Mouse (Mus musculus) cerebellum, postnatal 14 days (tissue): ENCODE measurements at regions not wholly inside any gene's neighbourhood (a gene's known extent, or its start where the extent isn't known, plus 50 kb on each side); places are given as distances from the start of the nearest gene placed in this dataset.
"Not testable (repeated sequence)": the region's sequence is repeated elsewhere in the genome, so short reads cannot be mapped to it uniquely, and the experiment has no call there.

Source experiments
- DNase-seq, 2 experiments: peaks; one replicate each; pipeline ENCODE4 v3.0.0; 2021; ENCODE audit warnings: mixed read lengths in 2 of 2

GRCm38 (mm10) chr16:31553361-31554146 lies 109.7 kb upstream of the Dlg1 start:
- no peak for DNase-seq

GRCm38 (mm10) chr16:31560426-31560825 lies 102.8 kb upstream of the Dlg1 start:
- no peak for DNase-seq

GRCm38 (mm10) chr16:31564926-31565325 lies 98.3 kb upstream of the Dlg1 start:
- DNase-seq: peak in 1 of 2 experiments; percentile 69

- no peak for DNase-seq
These were observed 94.9 kb upstream of the Dlg1 start for GRCm38 (mm10) chr16:31568316-31568715.

- peak in 1 of 2 experiments; percentile 39 for DNase-seq
These were observed 93.4 kb upstream of the Dlg1 start for GRCm38 (mm10) chr16:31569871-31570270.

GRCm38 (mm10) chr16:31570311-31571139 lies 92.7 kb upstream of the Dlg1 start:
- DNase-seq: peak; percentile 88 to 90

GRCm38 (mm10) chr16:31573833-31574232 lies 89.4 kb upstream of the Dlg1 start:
- DNase-seq: not testable (repeated sequence)

GRCm38 (mm10) chr16:31575646-31576045 lies 87.6 kb upstream of the Dlg1 start:
- not testable (repeated sequence) for DNase-seq

- no peak for DNase-seq
These were observed 86.8 kb upstream of the Dlg1 start for GRCm38 (mm10) chr16:31576422-31576821.

GRCm38 (mm10) chr16:31577347-31577746 lies 85.9 kb upstream of the Dlg1 start:
- no peak for DNase-seq

GRCm38 (mm10) chr16:31579318-31579717 lies 83.9 kb upstream of the Dlg1 start:
- DNase-seq: no peak

GRCm38 (mm10) chr16:31580779-31581178 lies 82.5 kb upstream of the Dlg1 start:
- no peak for DNase-seq

GRCm38 (mm10) chr16:31582885-31583284 lies 80.4 kb upstream of the Dlg1 start:
- DNase-seq: no peak

- no peak for DNase-seq
These were observed 79.6 kb upstream of the Dlg1 start for GRCm38 (mm10) chr16:31583627-31584026.

- no peak for DNase-seq
These were observed 78.9 kb upstream of the Dlg1 start for GRCm38 (mm10) chr16:31584216-31584823.

- DNase-seq: no peak
These were observed 76.2 kb upstream of the Dlg1 start for GRCm38 (mm10) chr16:31587036-31587435.

- DNase-seq: no peak
These were observed 73.7 kb upstream of the Dlg1 start for GRCm38 (mm10) chr16:31589576-31589975.

GRCm38 (mm10) chr16:31591565-31591964 lies 71.7 kb upstream of the Dlg1 start:
- no peak for DNase-seq

- DNase-seq: peak; percentile 76 to 80
These were observed 71.0 kb upstream of the Dlg1 start for GRCm38 (mm10) chr16:31592014-31592871.

- no peak for DNase-seq
These were observed 70.1 kb upstream of the Dlg1 start for GRCm38 (mm10) chr16:31592973-31593683.

- DNase-seq: no peak
These were observed 65.3 kb upstream of the Dlg1 start for GRCm38 (mm10) chr16:31597965-31598364.
